Mouse (Mus musculus) inflammation-experienced regulatory T-cells, adult 6 months (primary cell): Measurements from ENCODE around the gene Kif4. TPM values are rescaled to one million over a fixed set of nuclear protein-coding genes. Genes with fewer than 3 reads are reported as not detected.

Source experiments
- ATAC-seq: one replicate; pipeline ENCODE4 v1.8.0; 2017
- polyA plus RNA-seq, 3 experiments: library from polyadenylated mRNA; unstranded; fragments of 100-300 nt; shearing (Covaris generic); gene quantifications; one replicate each; pipeline ENCODE4 v1.2.1; 2017

Gene Kif4
- polyA plus RNA-seq = 10 to 100 TPM in 1 of 3 experiments, 1 to 10 TPM in 2; 1.9 to 19.0 (median 2.4) TPM

GRCm38 (mm10) chrX:100625546-100625801 is at the start of gene Kif4:
Kif4 (plus strand) TSS chrX:100625737.
- ATAC-seq = no peak

- no peak for ATAC-seq
Measured at GRCm38 (mm10) chrX:100594791-100595190, 30.7 kb upstream of the Kif4 start, which contains the start of gene P2ry4. P2ry4 (minus strand) TSS chrX:100594869.

GRCm38 (mm10) chrX:100597439-100597838 is 28.1 kb upstream of the Kif4 start:
- no peak for ATAC-seq

GRCm38 (mm10) chrX:100599755-100600154 is 25.8 kb upstream of the Kif4 start:
- ATAC-seq = no peak

GRCm38 (mm10) chrX:100605314-100605713 is 20.2 kb upstream of the Kif4 start, which contains the start of gene Arr3:
Arr3 (plus strand) TSS chrX:100605497.
- no peak for ATAC-seq

GRCm38 (mm10) chrX:100618488-100618887 is 7.0 kb upstream of the Kif4 start:
- no peak for ATAC-seq

GRCm38 (mm10) chrX:100621366-100621765 is 4.2 kb upstream of the Kif4 start:
- ATAC-seq = no peak

GRCm38 (mm10) chrX:100624242-100624641 is 1.3 kb upstream of the Kif4 start:
- no peak for ATAC-seq

- ATAC-seq = no peak
Measured at GRCm38 (mm10) chrX:100625146-100625545, 391 bp upstream of the Kif4 start.

GRCm38 (mm10) chrX:100625802-100626793 is 561 bp downstream of the Kif4 start, which contains the start of gene Pdzd11:
Pdzd11 (minus strand) TSS chrX:100626568.
- ATAC-seq = peak; percentile 100

- ATAC-seq = no peak
Measured at GRCm38 (mm10) chrX:100629076-100629475, 3.5 kb downstream of the Kif4 start.

GRCm38 (mm10) chrX:100638477-100638876 is 12.9 kb downstream of the Kif4 start:
- ATAC-seq = no peak

GRCm38 (mm10) chrX:100652848-100653247 is 27.3 kb downstream of the Kif4 start:
- ATAC-seq = no peak

- no peak for ATAC-seq
Measured at GRCm38 (mm10) chrX:100664825-100665224, 39.3 kb downstream of the Kif4 start.

GRCm38 (mm10) chrX:100678204-100678603 is 52.7 kb downstream of the Kif4 start:
- no peak for ATAC-seq

GRCm38 (mm10) chrX:100686527-100686926 is 61.0 kb downstream of the Kif4 start:
- ATAC-seq = no peak

GRCm38 (mm10) chrX:100687360-100688032 is 62.0 kb downstream of the Kif4 start:
- ATAC-seq = no peak

GRCm38 (mm10) chrX:100688033-100688370 is 62.5 kb downstream of the Kif4 start:
- no peak for ATAC-seq

- no peak for ATAC-seq
Measured at GRCm38 (mm10) chrX:100696776-100697175, 71.2 kb downstream of the Kif4 start.

GRCm38 (mm10) chrX:100708032-100708431 is 82.5 kb downstream of the Kif4 start:
- ATAC-seq = no peak

GRCm38 (mm10) chrX:100716173-100716572 is 90.6 kb downstream of the Kif4 start:
- no peak for ATAC-seq

GRCm38 (mm10) chrX:100728947-100729346 is 103.4 kb downstream of the Kif4 start:
- no peak for ATAC-seq

- no peak for ATAC-seq
Measured at GRCm38 (mm10) chrX:100729665-100730188, 104.2 kb downstream of the Kif4 start, which contains the start of gene Gdpd2. Gdpd2 (plus strand) TSS chrX:100729873.
